Mouse (Mus musculus): ENCODE results near the gene Fer.
A peak's percentile ranks its signal among the peaks of the same experiment; 100 is the strongest.

The Fer gene

GRCm38 (mm10) chr17:63871773-63872172, 8.9 kb downstream of the Fer start:
- no peak for DNase-seq

DNA sequence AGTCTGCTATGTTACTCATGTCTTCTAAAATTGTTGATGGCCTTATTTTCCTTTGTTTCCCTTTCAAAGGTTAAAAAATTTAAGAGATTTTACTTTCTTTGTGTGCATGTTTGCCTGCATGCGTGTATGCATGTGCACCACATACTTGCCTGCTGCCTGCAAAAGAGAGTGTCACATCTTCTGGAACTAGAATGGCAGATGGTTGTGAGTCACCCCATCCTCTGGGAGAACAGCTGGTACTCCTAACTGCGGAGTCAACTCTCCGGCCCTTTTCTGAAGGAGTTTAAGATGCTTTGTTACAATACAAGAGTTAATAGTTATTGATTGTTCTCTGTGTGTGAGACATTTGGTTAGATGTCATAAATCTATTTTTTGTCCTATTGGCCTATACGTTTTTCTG, 16.0 kb downstream of the Fer start:
- no peak for DNase-seq

DNA sequence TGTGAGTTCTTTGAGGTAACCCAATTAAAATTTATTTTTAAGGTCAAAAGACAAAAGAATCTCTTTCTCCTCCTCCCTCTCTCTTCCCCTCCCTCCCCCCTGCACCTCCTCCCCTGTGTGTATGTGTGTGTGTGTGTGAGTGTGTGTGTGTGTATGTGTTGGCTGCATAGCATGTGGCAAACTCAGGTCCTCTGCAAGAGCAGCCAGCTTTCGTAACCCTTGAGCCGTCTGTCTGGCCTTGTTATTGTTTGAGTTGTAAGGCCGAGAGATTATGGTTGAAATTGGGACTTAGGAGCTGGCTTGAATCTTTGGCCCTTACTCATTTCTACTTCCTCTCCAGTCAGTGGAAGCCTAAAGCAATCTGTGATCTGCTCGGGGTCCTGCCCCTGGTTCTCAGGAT, 17.1 kb downstream of the Fer start:
- DNase-seq: no peak

DNA sequence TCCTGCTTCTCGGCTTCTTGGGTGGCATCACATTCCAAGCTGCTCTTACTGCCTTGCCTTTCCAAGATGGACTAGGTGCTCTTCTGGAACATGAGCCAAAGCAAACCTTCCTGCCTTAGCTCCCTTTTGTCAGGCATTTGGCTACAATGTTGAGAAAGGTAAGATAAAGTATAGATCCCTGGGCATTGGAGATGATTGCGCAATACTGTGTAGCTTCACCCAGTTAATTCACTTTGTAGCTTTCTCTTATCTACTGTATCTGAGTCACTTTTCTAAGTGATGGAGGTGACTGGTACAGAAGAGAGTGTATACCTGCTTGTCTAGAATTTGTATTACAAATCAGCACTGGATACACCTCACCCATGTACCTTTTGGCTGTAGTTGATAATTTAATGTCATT, 24.1 kb downstream of the Fer start:
- no peak for DNase-seq

GRCm38 (mm10) chr17:63890611-63891010, 27.7 kb downstream of the Fer start:
- no peak for DNase-seq

- no peak for DNase-seq
Measured at GRCm38 (mm10) chr17:63895829-63896228, 33.0 kb downstream of the Fer start.

GRCm38 (mm10) chr17:63897050-63897449, 34.2 kb downstream of the Fer start:
- no peak for DNase-seq

DNA sequence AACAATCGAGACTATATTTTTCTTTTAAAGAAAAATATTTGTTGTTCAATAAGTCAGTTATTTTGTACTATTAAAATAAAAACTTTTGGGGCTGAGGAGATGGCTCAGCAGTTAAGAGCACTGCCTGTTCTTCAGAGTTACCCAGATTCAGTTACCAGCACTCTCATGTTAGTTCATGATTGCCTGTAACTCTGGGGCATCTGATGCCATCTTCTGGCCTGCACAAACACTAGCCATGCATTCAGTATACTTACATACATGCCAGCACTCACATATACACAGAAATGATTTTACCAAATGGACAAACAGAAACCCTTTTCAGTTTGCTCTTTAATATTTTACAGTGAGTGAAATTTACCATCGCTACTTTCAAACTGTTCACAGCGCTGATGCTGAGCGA, 46.4 kb downstream of the Fer start:
- DNase-seq: no peak

DNA sequence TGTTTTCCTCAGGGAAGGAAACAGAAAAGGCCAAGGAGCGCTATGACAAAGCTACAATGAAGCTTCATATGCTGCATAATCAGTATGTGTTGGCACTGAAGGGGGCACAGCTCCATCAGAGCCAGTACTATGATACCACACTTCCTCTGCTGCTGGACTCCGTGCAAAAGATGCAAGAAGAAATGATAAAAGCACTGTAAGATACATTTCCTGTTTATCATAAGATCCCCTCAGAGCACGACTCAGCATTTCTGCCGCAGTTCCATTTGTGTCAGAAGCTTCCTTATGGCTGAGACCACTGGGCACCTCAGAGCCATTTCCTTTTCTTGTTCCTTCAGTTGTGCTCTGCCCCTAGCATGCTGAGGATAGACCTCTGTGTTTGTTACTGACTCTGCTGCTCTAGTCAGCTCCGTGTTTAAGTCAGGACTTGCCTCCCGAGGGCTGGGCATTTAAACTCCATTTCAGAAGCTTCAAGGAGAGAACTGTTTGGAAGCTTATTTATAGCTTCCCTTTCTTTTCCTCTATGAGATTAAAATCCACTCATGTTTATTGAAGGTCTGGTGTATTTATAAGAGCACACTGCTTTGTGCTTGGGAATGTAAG, 58.8 kb downstream of the Fer start:
- DNase-seq: no peak

DNA sequence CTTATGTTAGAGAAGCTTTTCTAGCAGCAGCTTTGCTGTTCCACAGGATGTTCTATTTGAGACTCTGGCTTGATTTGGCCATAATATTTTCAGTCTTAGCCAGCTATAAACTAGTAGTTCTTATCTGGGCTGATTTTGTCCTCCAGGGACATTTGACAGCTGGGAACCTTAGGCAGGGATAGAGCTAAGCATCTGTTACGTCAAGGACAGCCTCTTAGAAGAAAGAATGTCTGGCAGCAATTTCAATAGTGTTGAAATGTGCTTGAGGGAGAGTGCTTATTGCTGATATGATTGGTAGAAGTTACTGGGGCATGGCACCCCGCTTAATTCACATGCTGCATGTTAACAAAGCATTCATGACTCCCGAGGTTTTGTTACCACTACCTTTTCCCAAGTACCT, 62.7 kb downstream of the Fer start:
- no peak for DNase-seq

- DNase-seq: no peak
Measured at GRCm38 (mm10) chr17:63930634-63931033, 67.8 kb downstream of the Fer start.

GRCm38 (mm10) chr17:63931556-63931955, 68.7 kb downstream of the Fer start:
- DNase-seq: no peak

DNA sequence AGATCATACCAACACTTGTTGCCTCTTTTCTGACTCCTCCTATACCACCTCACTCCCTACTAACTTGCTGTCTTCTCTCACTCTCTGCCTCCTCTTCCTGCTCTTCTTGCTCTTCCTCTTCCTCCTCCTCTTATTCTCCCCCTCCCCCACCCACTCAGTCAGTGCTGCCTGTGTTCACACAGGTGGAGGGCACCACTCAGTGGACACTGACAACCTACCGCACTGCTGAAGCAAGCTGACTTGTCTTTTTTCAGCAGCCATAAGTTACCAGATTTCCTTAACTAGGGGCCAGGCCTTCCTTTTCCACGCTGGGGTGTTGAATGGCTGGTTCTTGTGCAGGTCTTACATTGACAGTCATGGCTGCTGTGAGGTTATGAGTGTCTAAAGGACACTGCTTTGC, 72.5 kb downstream of the Fer start:
- no peak for DNase-seq

GRCm38 (mm10) chr17:63937886-63938285, 75.0 kb downstream of the Fer start:
- no peak for DNase-seq

GRCm38 (mm10) chr17:63946772-63947171, 83.9 kb downstream of the Fer start:
- no peak for DNase-seq

GRCm38 (mm10) chr17:63948811-63949210, 85.9 kb downstream of the Fer start:
- no peak for DNase-seq

DNA sequence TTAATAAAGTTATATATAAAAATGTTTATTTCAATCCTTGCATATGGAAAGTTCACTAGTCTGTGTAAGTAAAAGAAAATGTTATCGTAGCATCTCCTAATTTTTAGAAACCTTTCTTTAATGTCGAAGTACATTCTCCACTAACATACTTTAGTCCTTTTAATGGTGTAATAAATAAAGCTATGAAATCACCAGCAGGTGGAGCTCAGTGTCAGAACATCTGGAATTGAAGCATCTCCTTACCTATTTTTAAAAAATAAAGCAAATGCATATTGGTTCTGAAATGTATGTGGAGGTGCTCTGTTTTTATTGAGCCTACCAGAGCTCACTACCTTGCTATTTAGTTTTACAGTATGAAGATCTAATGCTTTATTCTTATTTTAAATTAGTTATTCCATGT, 88.6 kb downstream of the Fer start:
- no peak for DNase-seq

DNA sequence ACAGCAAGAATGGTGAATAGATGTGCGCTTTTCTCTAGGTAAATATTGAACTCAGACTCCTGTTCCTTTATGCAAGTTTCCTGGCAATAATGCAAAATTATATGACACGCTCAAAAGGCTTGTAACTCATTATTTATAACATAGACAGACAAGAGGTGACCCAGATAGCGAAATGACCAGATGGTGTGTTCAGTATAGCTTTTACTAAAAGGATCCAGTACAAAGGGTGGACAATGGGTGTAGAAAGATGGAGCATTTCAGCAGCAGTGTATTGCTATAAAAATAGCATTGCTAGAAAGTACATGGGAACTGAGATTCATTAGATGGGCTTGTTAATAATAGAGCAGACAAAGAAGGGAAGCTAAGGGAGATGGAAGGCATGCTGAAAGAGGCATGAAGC, 104.2 kb downstream of the Fer start:
- DNase-seq: peak; percentile 51

- no peak for DNase-seq
Measured at GRCm38 (mm10) chr17:63969448-63969847, 106.6 kb downstream of the Fer start.

- no peak for DNase-seq
Measured at GRCm38 (mm10) chr17:63970239-63970638, 107.4 kb downstream of the Fer start.

DNA sequence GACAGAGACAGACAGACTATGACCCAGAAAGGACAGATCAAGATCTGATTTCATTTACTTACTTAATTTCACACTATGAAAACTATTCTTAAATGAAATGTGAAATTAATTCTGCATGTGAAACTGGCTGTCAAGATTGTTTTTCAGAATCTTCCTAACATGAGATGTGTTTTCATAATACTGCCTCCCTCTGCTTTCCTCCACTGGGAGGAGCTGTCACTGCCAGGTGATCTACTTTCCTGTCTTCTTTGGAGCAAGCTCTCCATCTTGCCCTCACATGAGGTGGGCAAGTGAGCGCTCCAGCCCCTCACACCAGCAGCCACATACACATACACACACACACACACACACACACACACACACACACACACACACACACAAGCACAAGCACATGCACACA, 108.1 kb downstream of the Fer start:
- no peak for DNase-seq

GRCm38 (mm10) chr17:63972181-63972580, 109.3 kb downstream of the Fer start:
- no peak for DNase-seq

GRCm38 (mm10) chr17:63973806-63974205, 110.9 kb downstream of the Fer start:
- no peak for DNase-seq

- DNase-seq: no peak
Measured at GRCm38 (mm10) chr17:63974253-63974652, 111.4 kb downstream of the Fer start.

DNA sequence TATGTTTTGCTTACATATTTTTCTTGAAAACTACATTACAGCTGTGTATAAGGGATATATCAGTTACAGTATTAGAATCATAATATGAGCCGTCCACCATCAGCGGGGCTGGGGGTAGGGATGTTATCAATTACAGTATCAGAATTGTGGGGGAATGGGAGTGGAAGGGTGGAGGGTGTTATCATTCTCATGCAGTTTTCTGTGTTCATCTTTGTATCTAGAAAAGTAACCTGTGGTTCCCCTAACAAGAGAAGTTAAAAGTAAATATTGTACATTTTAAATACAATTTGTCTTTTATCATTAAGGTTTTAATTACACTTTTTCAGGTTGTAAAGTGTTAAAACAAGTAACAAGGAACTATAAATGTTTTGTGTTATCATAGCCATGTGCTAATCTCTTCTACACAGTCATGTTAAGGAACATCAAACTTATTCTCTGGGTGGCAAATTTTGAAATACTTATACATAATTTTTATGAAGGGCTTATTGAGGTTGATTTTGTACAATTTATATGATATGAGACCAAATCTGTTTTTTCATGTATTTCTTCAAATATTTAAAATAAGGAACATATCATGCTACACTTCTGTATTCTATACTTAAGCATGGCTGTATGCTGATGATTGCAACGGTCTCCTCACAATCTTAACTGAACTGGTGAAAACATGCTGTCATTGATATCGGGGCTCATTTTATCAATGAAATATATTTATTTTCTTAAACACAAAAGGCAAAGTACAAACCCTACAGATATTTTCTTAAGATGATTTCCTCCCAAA, 116.1 kb downstream of the Fer start:
- DNase-seq: no peak

All from cerebellum, adult 9-10 months (tissue).